Mouse (Mus musculus) megakaryocyte, adult 5-6 weeks (primary cell): ENCODE measurements around the gene Nfix. TPM values are rescaled to one million over a fixed set of nuclear protein-coding genes. Genes with fewer than 3 reads are reported as not detected.

Experiments used
- ATAC-seq: 2 replicates; pipeline ENCODE4 v1.8.0; 2016; ENCODE audit warnings: mild to moderate bottlenecking, inconsistent platforms; ENCODE audit not compliant: poor library complexity, severe bottlenecking
- total RNA-seq, 2 experiments: library from RNA; stranded (forward) in 1 of 2; stranded (reverse) in 1 of 2; fragments of 153-499, 151-499 nt in 1 of 2; fragments of 221-1000, 200-1000 nt in 1 of 2; gene quantifications; 2 replicates each; pipeline versions ENCODE4 v1.2.3 to v1.2.4; 2015 to 2017

Nfix gene
- total RNA-seq, 2 experiments from 2014 or later = 7.7 to 23.8 TPM

GRCm38 (mm10) chr8:84655336-84656190 lies 144.6 kb downstream of the Nfix start:
- no peak for ATAC-seq

- ATAC-seq = no peak
Measured at GRCm38 (mm10) chr8:84654597-84654996, 145.5 kb downstream of the Nfix start.

DNA sequence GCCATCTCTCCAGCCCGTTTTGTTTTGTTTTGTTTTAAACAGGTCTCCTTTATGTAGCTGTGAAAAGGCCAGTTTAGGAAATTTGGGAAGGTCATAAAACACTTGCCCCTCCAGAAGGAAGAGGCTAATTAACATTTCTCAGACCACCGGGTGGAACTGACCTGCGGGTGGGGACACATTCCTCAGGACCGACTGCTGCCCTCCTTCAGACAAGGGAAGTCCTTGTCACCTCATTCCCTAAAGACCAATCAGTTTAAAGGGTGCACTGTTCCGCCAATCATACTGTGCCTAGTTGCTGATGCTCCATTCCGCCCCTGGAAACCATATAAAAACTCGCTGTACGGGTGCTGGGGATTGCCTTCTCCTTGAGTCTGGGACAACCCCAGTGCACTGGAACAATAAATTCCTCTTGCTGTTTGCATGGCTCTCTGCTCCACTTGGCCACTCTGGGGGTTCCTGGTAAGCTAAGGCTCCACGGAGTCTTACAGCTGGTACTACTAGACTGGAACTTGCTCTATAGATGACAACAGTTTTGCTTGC lies 147.0 kb downstream of the Nfix start:
- ATAC-seq = no peak

GRCm38 (mm10) chr8:84650213-84650612 lies 149.9 kb downstream of the Nfix start:
- no peak for ATAC-seq

Other genes starting within 250 kb of the Nfix start
- 86.1 and 87.5 TPM in 2 replicates for gene Ier2, start 137.5 kb downstream of the Nfix start, total RNA-seq (2015)
- gene Ier2, start 137.5 kb downstream of the Nfix start, total RNA-seq (2017) = 62.7 and 65.3 TPM in 2 replicates
- 29.5 and 35.9 TPM in 2 replicates for gene Trmt1, start 114.0 kb downstream of the Nfix start, total RNA-seq (2015)
- 37.6 and 40.4 TPM in 2 replicates for gene Trmt1, start 114.0 kb downstream of the Nfix start, total RNA-seq (2017)
- 42.8 and 43.0 TPM in 2 replicates for gene Nacc1, start 112.5 kb downstream of the Nfix start, total RNA-seq (2015)
- 31.8 and 36.8 TPM in 2 replicates for gene Nacc1, start 112.5 kb downstream of the Nfix start, total RNA-seq (2017)
- gene Lyl1, start 98.9 kb downstream of the Nfix start, total RNA-seq (2015) = 69.0 and 69.9 TPM in 2 replicates
- 60.3 and 62.0 TPM in 2 replicates for gene Lyl1, start 98.9 kb downstream of the Nfix start, total RNA-seq (2017)
- 40.4 and 45.2 TPM in 2 replicates for gene G430095P16Rik, start 77.3 kb downstream of the Nfix start, total RNA-seq (2015)
- 20.6 and 25.5 TPM in 2 replicates for gene G430095P16Rik, start 77.3 kb downstream of the Nfix start, total RNA-seq (2017)
- 1.4 and 2.6 TPM in 2 replicates for gene Dand5, start 22.5 kb upstream of the Nfix start, total RNA-seq (2015)
- gene Dand5, start 22.5 kb upstream of the Nfix start, total RNA-seq (2017) = 0.28 and 4.4 TPM in 2 replicates
- 6.3 and 6.6 TPM in 2 replicates for gene Gadd45gip1, start 31.2 kb upstream of the Nfix start, total RNA-seq (2015)
- gene Gadd45gip1, start 31.2 kb upstream of the Nfix start, total RNA-seq (2017) = 13.9 and 20.5 TPM in 2 replicates
- 35.6 and 36.9 TPM in 2 replicates for gene Rad23a, start 40.3 kb upstream of the Nfix start, total RNA-seq (2015)
- gene Rad23a, start 40.3 kb upstream of the Nfix start, total RNA-seq (2017) = 27.6 and 29.5 TPM in 2 replicates
- gene Calr, start 46.6 kb upstream of the Nfix start, total RNA-seq (2015) = 163 and 187 TPM in 2 replicates
- 821 and 830 TPM in 2 replicates for gene Calr, start 46.6 kb upstream of the Nfix start, total RNA-seq (2017)
- gene Farsa, start 56.6 kb upstream of the Nfix start, total RNA-seq (2015) = 11.6 and 17.3 TPM in 2 replicates
- 49.7 and 53.4 TPM in 2 replicates for gene Farsa, start 56.6 kb upstream of the Nfix start, total RNA-seq (2017)
- gene Syce2, start 71.8 kb upstream of the Nfix start, total RNA-seq (2015) = 67.7 and 97.1 TPM in 2 replicates
- gene Syce2, start 71.8 kb upstream of the Nfix start, total RNA-seq (2017) = 46.2 and 47.5 TPM in 2 replicates
- gene Gcdh, start 93.6 kb upstream of the Nfix start, total RNA-seq (2015) = 7.4 and 8.8 TPM in 2 replicates
- 9.7 and 11.9 TPM in 2 replicates for gene Gcdh, start 93.6 kb upstream of the Nfix start, total RNA-seq (2017)
- 2.0 and 5.2 TPM in 2 replicates for gene Klf1, start 101.6 kb upstream of the Nfix start, total RNA-seq (2015)
- gene Klf1, start 101.6 kb upstream of the Nfix start, total RNA-seq (2017) = 1.8 and 8.7 TPM in 2 replicates
- gene Dnase2a, start 108.2 kb upstream of the Nfix start, total RNA-seq (2015) = 15.2 and 30.1 TPM in 2 replicates
- gene Dnase2a, start 108.2 kb upstream of the Nfix start, total RNA-seq (2017) = 27.4 and 39.0 TPM in 2 replicates
- gene Mast1, start 137.0 kb upstream of the Nfix start, total RNA-seq (2015) = 0.02 TPM in 1 of 2 replicates, not detected in the other
- gene Mast1, start 137.0 kb upstream of the Nfix start, total RNA-seq (2017) = 0.07 and 0.08 TPM in 2 replicates
- gene Rtbdn, start 146.6 kb upstream of the Nfix start, total RNA-seq (2015) = not detected in 2 replicates
- not detected in 2 replicates for gene Rtbdn, start 146.6 kb upstream of the Nfix start, total RNA-seq (2017)
- 3.2 TPM in 1 of 2 replicates, not detected in the other for gene Gm49661, start 169.1 kb upstream of the Nfix start, total RNA-seq (2015)
- gene Gm49661, start 169.1 kb upstream of the Nfix start, total RNA-seq (2017) = not detected in 2 replicates
- gene Prdx2, start 169.2 kb upstream of the Nfix start, total RNA-seq (2015) = 180 and 184 TPM in 2 replicates
- 230 and 256 TPM in 2 replicates for gene Prdx2, start 169.2 kb upstream of the Nfix start, total RNA-seq (2017)
- gene Rnaseh2a, start 169.4 kb upstream of the Nfix start, total RNA-seq (2015) = 56.8 and 75.8 TPM in 2 replicates
- 41.1 and 49.0 TPM in 2 replicates for gene Rnaseh2a, start 169.4 kb upstream of the Nfix start, total RNA-seq (2017)
- 45.5 and 60.4 TPM in 2 replicates for gene Junb, start 178.4 kb upstream of the Nfix start, total RNA-seq (2015)
- gene Junb, start 178.4 kb upstream of the Nfix start, total RNA-seq (2017) = 110 and 125 TPM in 2 replicates
- gene Hook2, start 190.3 kb upstream of the Nfix start, total RNA-seq (2015) = 0.82 and 1.1 TPM in 2 replicates
- 3.1 and 6.6 TPM in 2 replicates for gene Hook2, start 190.3 kb upstream of the Nfix start, total RNA-seq (2017)
- 0.07 TPM in 1 of 2 replicates, not detected in the other for gene Best2, start 214.2 kb upstream of the Nfix start, total RNA-seq (2015)
- gene Best2, start 214.2 kb upstream of the Nfix start, total RNA-seq (2017) = not detected in 2 replicates
- 52.5 and 64.0 TPM in 2 replicates for gene Asna1, start 224.9 kb upstream of the Nfix start, total RNA-seq (2015)
- 61.2 and 65.5 TPM in 2 replicates for gene Asna1, start 224.9 kb upstream of the Nfix start, total RNA-seq (2017)
- gene Trir, start 226.5 kb upstream of the Nfix start, total RNA-seq (2015) = 138 and 141 TPM in 2 replicates
- gene Trir, start 226.5 kb upstream of the Nfix start, total RNA-seq (2017) = 411 and 422 TPM in 2 replicates
- 13.2 and 18.8 TPM in 2 replicates for gene Tnpo2, start 236.6 kb upstream of the Nfix start, total RNA-seq (2015)
- 13.1 and 17.7 TPM in 2 replicates for gene Tnpo2, start 236.6 kb upstream of the Nfix start, total RNA-seq (2017)